ENCODE assay signal across 12 mouse cellular contexts in genomic region chr12:83764519-83764918, GRCm38 (mm10). TPM values are rescaled to one million over a fixed set of nuclear protein-coding genes. Genes with fewer than 3 reads are reported as not detected.
DNase-seq lines count a peak whose midpoint lies in the region; ATAC-seq and TF ChIP-seq lines count a peak whose summit lies in the region.
"Had no signal": no experiment of that assay in that cellular context is flagged by ENCODE, and none has a peak within 500 bp of the region (broad histone marks: within the 10 kb centered on the region; RNA-seq: fewer than 3 reads in every experiment).

No protein-coding gene starts in this region.

- H3K4me1 ChIP-seq in heart, embryonic 11.5 days (ENCODE audit: control insufficient read depth, insufficient read depth, low read length), result peaks cover 16% of the 10 kb centered on the region
- H3K4me1 ChIP-seq in liver, embryonic 11.5 days (replicated peaks; ENCODE audit: control insufficient read depth, insufficient read depth, low read length), result peaks cover 15% of the 10 kb centered on the region
- H3K4me1 ChIP-seq in intestine, embryonic 15.5 days (replicated peaks), result peaks cover 33% of the 10 kb centered on the region
- peaks cover 4% of the 10 kb centered on the region for H3K4me1 ChIP-seq in small intestine, adult 2 months (ENCODE audit: control insufficient read depth, insufficient read depth, insufficient read length, low read length)

- WGBS in heart, embryonic 11.5 days (ENCODE audit: insufficient replicate concordance), result 76% methylated on average over 10 of the region's 10 CpGs
- WGBS in liver, embryonic 11.5 days, result 72% methylated on average over 10 of the region's 10 CpGs
- 71% methylated on average over 10 of the region's 10 CpGs for WGBS in intestine, embryonic 15.5 days
- 37% methylated on average over 10 of the region's 10 CpGs for WGBS in small intestine, adult 2 months

- ATAC-seq in heart, embryonic 11.5 days (replicated peaks; ENCODE audit: insufficient number of reproducible peaks, low FRiP score, low TSS enrichment), result no peak
- ATAC-seq in liver, embryonic 11.5 days (replicated peaks; ENCODE audit: low FRiP score), result no peak
- no peak for ATAC-seq in intestine, embryonic 15.5 days
- ATAC-seq: CD4-positive, CD25-positive, alpha-beta regulatory T cell, adult 4 months had no signal

- no peaks in the 10 kb centered on the region for H3K36me3 ChIP-seq in heart, embryonic 11.5 days (ENCODE audit: control insufficient read depth, insufficient read depth, low read length)
- no peaks in the 10 kb centered on the region for H3K36me3 ChIP-seq in liver, embryonic 11.5 days (ENCODE audit: control insufficient read depth, insufficient read depth, low read length)
- no peaks in the 10 kb centered on the region for H3K36me3 ChIP-seq in intestine, embryonic 15.5 days
- no peaks in the 10 kb centered on the region for H3K36me3 ChIP-seq in small intestine, adult 2 months (ENCODE audit: control insufficient read depth, insufficient read depth, low read length)
- H3K36me3 ChIP-seq: hindbrain, embryonic 12.5 days had no signal

- TF ChIP-seq POLR2A in small intestine, adult 2 months (IDR thresholded peaks at IDR 0.05; ENCODE audit: low read depth, low read length), result no peak

- no peak overlapping the region for H3K27ac ChIP-seq in heart, embryonic 11.5 days (ENCODE audit: low read depth, low read length)
- H3K27ac ChIP-seq in liver, embryonic 11.5 days (ENCODE audit: low read depth, low read length), result no peak overlapping the region
- no peak overlapping the region for H3K27ac ChIP-seq in intestine, embryonic 15.5 days
- peak overlapping the region; percentile 14; the same call in 1 of the 2 replicates for H3K27ac ChIP-seq in small intestine, adult 2 months (ENCODE audit: insufficient read depth, low read depth, low read length)
- H3K27ac ChIP-seq: hindbrain, embryonic 12.5 days had no signal

- peaks cover 8% of the 10 kb centered on the region for H3K27me3 ChIP-seq in heart, embryonic 11.5 days (ENCODE audit: control insufficient read depth, insufficient read depth, low read length)
- H3K27me3 ChIP-seq in liver, embryonic 11.5 days (replicated peaks; ENCODE audit: control insufficient read depth, insufficient read depth, low read length), result peaks cover 35% of the 10 kb centered on the region
- H3K27me3 ChIP-seq in intestine, embryonic 15.5 days (replicated peaks), result no peaks in the 10 kb centered on the region
- no peaks in the 10 kb centered on the region; the same call in 1 of the 2 replicates for H3K27me3 ChIP-seq in small intestine, adult 2 months (ENCODE audit: control insufficient read depth, insufficient read depth, low read length)

- H3K9me3 ChIP-seq in heart, embryonic 11.5 days (replicated peaks; ENCODE audit: control insufficient read depth, low read length), result no peaks in the 10 kb centered on the region
- H3K9me3 ChIP-seq in liver, embryonic 11.5 days (ENCODE audit: control insufficient read depth, low read length), result no peaks in the 10 kb centered on the region
- no peaks in the 10 kb centered on the region for H3K9me3 ChIP-seq in intestine, embryonic 15.5 days
- H3K9me3 ChIP-seq: hindbrain, embryonic 12.5 days had no signal

- H3K4me3 ChIP-seq in heart, embryonic 11.5 days (ENCODE audit: low read depth, low read length), result no peak overlapping the region
- no peak overlapping the region for H3K4me3 ChIP-seq in liver, embryonic 11.5 days (ENCODE audit: low read depth, low read length)
- peak overlapping the region; percentile 35; the same call in 1 of the 2 replicates for H3K4me3 ChIP-seq in intestine, embryonic 15.5 days (replicated peaks)
- H3K4me3 ChIP-seq in small intestine, adult 2 months (ENCODE audit: low read depth, low read length), result no peak overlapping the region

- TF ChIP-seq CTCF in small intestine, adult 2 months (IDR thresholded peaks at IDR 0.05; ENCODE audit: extremely low read depth, insufficient read length, insufficient replicate concordance, low read depth, low read length), result no peak

- H3K4me2 ChIP-seq in heart, embryonic 11.5 days, result peak overlapping the region; percentile 85; the same call in 1 of the 2 replicates
- H3K4me2 ChIP-seq in liver, embryonic 11.5 days, result peak overlapping the region; percentile 66
- peak overlapping the region; percentile 80 for H3K4me2 ChIP-seq in intestine, embryonic 15.5 days (replicated peaks)

- intact Hi-C loops in heart, postnatal 36 days (cut with DNase I), result loop anchor here (2.0 kb wide), 1 partner anchor 34 kb away; no protein-coding TSS in a partner anchor

- DNase-seq in heart, postnatal 36 days, result no peak
- no peak for DNase-seq in liver, embryonic 11.5 days (ENCODE audit: low spot score)
- DNase-seq in liver, result no peak
- DNase-seq in ovary, postnatal 36 days (ENCODE audit: low spot score), result no peak
- no peak for DNase-seq in natural killer cell, adult 2 months (ENCODE audit: low spot score in 2 of 2)
- DNase-seq: cerebellum, postnatal 14 days; thymus, adult 18-20 months had no signal

- no peak overlapping the region for H3K9ac ChIP-seq in heart, embryonic 11.5 days (ENCODE audit: low read depth, low read length)
- no peak overlapping the region for H3K9ac ChIP-seq in liver, embryonic 11.5 days (ENCODE audit: low read depth, low read length)
- no peak overlapping the region for H3K9ac ChIP-seq in intestine, embryonic 15.5 days

RNA-seq across cellular contexts. Expression of gene Papln, which starts 1.1 kb away (rescaled TPM):
- 0.10 TPM in 1 of 2 replicates, not detected in the other for polyA plus RNA-seq in heart, embryonic 11.5 days (2014; fragmentation: Nextera tagmentation; extraction: Ambion mirVana)
- total RNA-seq in heart, postnatal 36 days (2021), result 10 to 100 TPM; 10.2 to 11.4 TPM
- polyA plus RNA-seq in liver, embryonic 11.5 days (2014; fragmentation: Nextera tagmentation; extraction: Ambion mirVana), result 0.57 and 0.58 TPM in 2 replicates
- 3.6 and 3.7 TPM in 2 replicates for polyA plus RNA-seq in intestine, embryonic 15.5 days (2015; fragmentation: Nextera tagmentation; extraction: Ambion mirVana)
- 6.7 and 11.7 TPM in 2 replicates for polyA plus RNA-seq in small intestine, adult 2 months (2012; rRNA removed)
- polyA plus RNA-seq: CD4-positive, CD25-positive, alpha-beta regulatory T cell, adult 4 months had no signal
